In genomic region chr3:53465330-53465729, GRCm38 (mm10) we compare ENCODE assay signal across 9 mouse cellular contexts. TPM values are rescaled to one million over a fixed set of nuclear protein-coding genes. Genes with fewer than 3 reads are reported as not detected.
A peak's percentile ranks its signal among the peaks of the same experiment; 100 is the strongest.
DNase-seq lines count a peak whose midpoint lies in the region; ATAC-seq and TF ChIP-seq lines count a peak whose summit lies in the region.
"Had no signal": no experiment of that assay in that cellular context is flagged by ENCODE, and none has a peak within 500 bp of the region (broad histone marks: within the 10 kb centered on the region; RNA-seq: fewer than 3 reads in every experiment).

No protein-coding gene starts in this region.

- WGBS in heart, embryonic 10.5 days = 44% methylated on average over 6 of the region's 6 CpGs
- whole genome bisulfite sequencing in forebrain, embryonic 13.5 days = 64% methylated on average over 6 of the region's 6 CpGs
- WGBS in liver, embryonic 14.5 days (ENCODE audit: insufficient replicate concordance) = 12% methylated on average over 6 of the region's 6 CpGs

- no peak for ATAC-seq in forebrain, embryonic 13.5 days
- ATAC-seq in liver, embryonic 14.5 days (ENCODE audit: insufficient read depth) = no peak

- no peak for TF ChIP-seq RAD21 in CH12.LX (IDR thresholded peaks at IDR 0.05; ENCODE audit: low read depth, low read length)

- no peak for DNase-seq in heart, embryonic 10.5 days (ENCODE audit: low spot score)
- no peak for DNase-seq in heart, postnatal 10 days
- no peak for DNase-seq in CH12.LX (ENCODE audit: extremely low read depth)
- no peak for DNase-seq in liver, embryonic 14.5 days (ENCODE audit: low read depth in 3 of 3, low spot score in 3 of 3)
- no peak for DNase-seq in adrenal gland, adult 18-20 months (ENCODE audit: low spot score in 2 of 2)
- DNase-seq in urinary bladder, postnatal 36 days (ENCODE audit: low spot score in 2 of 2) = no peak
- no peak for DNase-seq in cerebellum, postnatal 14 days

- intact Hi-C loops in heart, postnatal 10 days (cut with DNase I) = loop anchor here (10.0 kb wide), 2 partner anchors 1211 to 1981 kb away; partner anchors contain the start of gene Rab33b

- peak overlapping the region; percentile 93 for H3K4me2 ChIP-seq in CH12.LX (ENCODE audit: insufficient read depth, low read depth, poor library complexity, severe bottlenecking)
- H3K4me2 ChIP-seq in forebrain, embryonic 13.5 days = peak overlapping the region; percentile 83
- H3K4me2 ChIP-seq in liver, embryonic 14.5 days (ENCODE audit: low read depth) = peak overlapping the region; percentile 67

- no peak for TF ChIP-seq CTCF in CH12.LX (conservative IDR thresholded peaks at IDR 0.05 in 1 of 2, IDR thresholded peaks at IDR 0.05 in 1 of 2; ENCODE audit: low read depth in 2 of 2, low read length in 2 of 2)
- TF ChIP-seq CTCF in liver, embryonic 14.5 days (IDR thresholded peaks at IDR 0.05; ENCODE audit: low read depth) = no peak

- H3K27me3 ChIP-seq in heart, embryonic 10.5 days (ENCODE audit: insufficient read depth, poor library complexity, severe bottlenecking) = no peaks in the 10 kb centered on the region
- no peaks in the 10 kb centered on the region for H3K27me3 ChIP-seq in CH12.LX (replicated peaks)
- H3K27me3 ChIP-seq in forebrain, embryonic 13.5 days = no peaks in the 10 kb centered on the region
- H3K27me3 ChIP-seq in liver, embryonic 14.5 days (ENCODE audit: control insufficient read depth, insufficient read depth, low read length) = no peaks in the 10 kb centered on the region

- TF ChIP-seq EP300 in CH12.LX (IDR thresholded peaks at IDR 0.05; ENCODE audit: low read length) = no peak
- TF ChIP-seq EP300 in liver, embryonic 14.5 days (IDR thresholded peaks at IDR 0.05; ENCODE audit: low read depth) = no peak

- H3K4me1 ChIP-seq in heart, embryonic 10.5 days = peaks cover 23% of the 10 kb centered on the region
- peaks cover 0 to 35% of the 10 kb centered on the region in 2 experiments; a peak in 2 of 4 replicates for H3K4me1 ChIP-seq in CH12.LX (ENCODE audit: control insufficient read depth in 1 of 2, insufficient read depth in 2 of 2)
- peaks cover 47% of the 10 kb centered on the region for H3K4me1 ChIP-seq in forebrain, embryonic 13.5 days
- H3K4me1 ChIP-seq in liver, embryonic 14.5 days (replicated peaks; ENCODE audit: control insufficient read depth in 2 of 2, insufficient read depth in 2 of 2, low read length in 1 of 2) = peaks cover 8 to 12% of the 10 kb centered on the region in 2 experiments; a peak in 3 of 4 replicates

- H3K9ac ChIP-seq in CH12.LX (ENCODE audit: insufficient read depth, low read depth) = peak overlapping the region; percentile 50
- H3K9ac ChIP-seq in forebrain, embryonic 13.5 days = peak overlapping the region; percentile 55
- peak overlapping the region; percentile 52 for H3K9ac ChIP-seq in liver, embryonic 14.5 days (replicated peaks)

- H3K36me3 ChIP-seq in heart, embryonic 10.5 days = peaks cover 25% of the 10 kb centered on the region
- H3K36me3 ChIP-seq in CH12.LX (replicated peaks in 1 of 2; ENCODE audit: control insufficient read depth in 1 of 2, insufficient read depth in 1 of 2, low read length in 1 of 2) = peaks cover 17 to 35% of the 10 kb centered on the region in 2 experiments
- peaks cover 9% of the 10 kb centered on the region for H3K36me3 ChIP-seq in forebrain, embryonic 13.5 days (ENCODE audit: poor library complexity, severe bottlenecking)
- H3K36me3 ChIP-seq in liver, embryonic 14.5 days (replicated peaks; ENCODE audit: control insufficient read depth, insufficient read depth, low read depth) = no peaks in the 10 kb centered on the region

- no peaks in the 10 kb centered on the region for H3K9me3 ChIP-seq in heart, embryonic 10.5 days
- H3K9me3 ChIP-seq in CH12.LX (replicated peaks; ENCODE audit: low read length) = no peaks in the 10 kb centered on the region
- no peaks in the 10 kb centered on the region for H3K9me3 ChIP-seq in forebrain, embryonic 13.5 days (replicated peaks)
- no peaks in the 10 kb centered on the region for H3K9me3 ChIP-seq in liver, embryonic 14.5 days (ENCODE audit: control insufficient read depth, low read length)

- no peak overlapping the region for H3K27ac ChIP-seq in heart, embryonic 10.5 days
- H3K27ac ChIP-seq in CH12.LX (ENCODE audit: insufficient read depth, low read depth) = no peak overlapping the region
- H3K27ac ChIP-seq in forebrain, embryonic 13.5 days = no peak overlapping the region
- no peak overlapping the region for H3K27ac ChIP-seq in liver, embryonic 14.5 days

- no peak for TF ChIP-seq POLR2A in CH12.LX (IDR thresholded peaks at IDR 0.05; ENCODE audit: low read depth, low read length)

- H3K79me2 ChIP-seq in CH12.LX (replicated peaks; ENCODE audit: control insufficient read depth, extremely low read depth, insufficient read depth, poor library complexity, severe bottlenecking) = peaks cover 50% of the 10 kb centered on the region

- peak overlapping the region; percentile 97 for H3K4me3 ChIP-seq in heart, embryonic 10.5 days
- peak overlapping the region; percentile 40 to 76 (median 55) for H3K4me3 ChIP-seq in CH12.LX (replicated peaks in 1 of 3; ENCODE audit: low read depth in 2 of 3, low read length in 2 of 3, poor library complexity in 1 of 3)
- peak overlapping the region; percentile 88 for H3K4me3 ChIP-seq in forebrain, embryonic 13.5 days
- H3K4me3 ChIP-seq in liver, embryonic 14.5 days (ENCODE audit: insufficient read depth in 1 of 2, low read depth in 2 of 2, low read length in 2 of 2) = peak overlapping the region; percentile 88 to 93

- in situ Hi-C loops in CH12.LX (cut with MboI; ENCODE audit: low pct_ligation_motif_present, low pct_unique_long_range_greater_than_20kb, low sequenced_read_pairs) = loop anchor here (25.0 kb wide), 1 partner anchor 1203 kb away; the partner anchor contains the start of gene Foxo1

- dilution Hi-C loops in CH12.LX (cut with MboI; ENCODE audit: extremely low pct_ligation_motif_present, extremely low pct_unique_long_range_greater_than_20kb, low sequenced_read_pairs) = no loop called here

TF ChIP-seq in CH12.LX, 34 proteins besides CTCF, POLR2A, EP300 and RAD21:
- TF ChIP-seq MEF2A (IDR thresholded peaks at IDR 0.05; ENCODE audit: borderline replicate concordance, low read depth, low read length) = no peak
- no peak for TF ChIP-seq TBP (conservative IDR thresholded peaks at IDR 0.05; ENCODE audit: low read depth, low read length)
- no peak for TF ChIP-seq SMC3 (IDR thresholded peaks at IDR 0.05; ENCODE audit: low read depth, low read length)
TF ChIP-seq in CH12.LX: peak in this region for 0.

RNA-seq across cellular contexts. Expression of gene Proser1, which starts 1.9 kb away (rescaled TPM):
- 14.2 and 17.8 TPM in 2 replicates for polyA plus RNA-seq in heart, embryonic 10.5 days (2016; fragmentation: Nextera tagmentation; extraction: Ambion mirVana)
- 10 to 100 TPM; 15.0 to 15.1 TPM for total RNA-seq in heart, postnatal 10 days (2021)
- total RNA-seq in CH12.LX (2012; rRNA removed) (3.3 and 3.9 TPM in 2 replicates), CH12.LX (2014; rRNA removed) (2.2 and 2.9 TPM in 2 replicates)
- polyA plus RNA-seq in CH12.LX (2012; ENCODE audit: insufficient read length, low read depth) = 16.2 and 22.2 TPM in 2 replicates
- polyA plus RNA-seq in forebrain, embryonic 13.5 days (2015; fragmentation: Nextera tagmentation; extraction: Ambion mirVana) = 28.8 and 32.9 TPM in 2 replicates
- polyA plus RNA-seq in liver, embryonic 14.5 days (2012; rRNA removed) = 3.3 and 4.1 TPM in 2 replicates
- polyA plus RNA-seq in liver, embryonic 14.5 days (2014; fragmentation: Nextera tagmentation; extraction: Ambion mirVana) = 2.5 and 3.8 TPM in 2 replicates
- 10 to 100 TPM; 13.7 to 19.0 TPM for total RNA-seq in adrenal gland, adult 18-20 months (2021)

RNA-seq across cellular contexts. Expression of gene Nhlrc3, which starts 2.2 kb away (rescaled TPM):
- polyA plus RNA-seq in heart, embryonic 10.5 days (2016; fragmentation: Nextera tagmentation; extraction: Ambion mirVana) = 8.4 and 9.4 TPM in 2 replicates
- 1 to 10 TPM; 7.6 to 7.9 TPM for total RNA-seq in heart, postnatal 10 days (2021)
- total RNA-seq in CH12.LX (2012; rRNA removed) (4.6 and 5.8 TPM in 2 replicates), CH12.LX (2014; rRNA removed) (7.2 and 7.9 TPM in 2 replicates)
- 7.2 and 7.3 TPM in 2 replicates for polyA plus RNA-seq in CH12.LX (2012; ENCODE audit: insufficient read length, low read depth)
- 7.2 and 9.7 TPM in 2 replicates for polyA plus RNA-seq in forebrain, embryonic 13.5 days (2015; fragmentation: Nextera tagmentation; extraction: Ambion mirVana)
- polyA plus RNA-seq in liver, embryonic 14.5 days (2012; rRNA removed) = 2.9 and 3.3 TPM in 2 replicates
- 3.5 and 4.1 TPM in 2 replicates for polyA plus RNA-seq in liver, embryonic 14.5 days (2014; fragmentation: Nextera tagmentation; extraction: Ambion mirVana)
- total RNA-seq in adrenal gland, adult 18-20 months (2021) = 10 to 100 TPM; 10.0 to 11.1 TPM

RNA-seq across cellular contexts. Expression of gene Stoml3, which starts 23.1 kb away (rescaled TPM):
- polyA plus RNA-seq in heart, embryonic 10.5 days (2016; fragmentation: Nextera tagmentation; extraction: Ambion mirVana) = 0.10 TPM in 1 of 2 replicates, not detected in the other
- not detected for total RNA-seq in heart, postnatal 10 days (2021)
- total RNA-seq in CH12.LX (2012; rRNA removed) (not detected in 2 replicates), CH12.LX (2014; rRNA removed) (not detected in 2 replicates)
- polyA plus RNA-seq in CH12.LX (2012; ENCODE audit: insufficient read length, low read depth) = not detected in 2 replicates
- polyA plus RNA-seq in forebrain, embryonic 13.5 days (2015; fragmentation: Nextera tagmentation; extraction: Ambion mirVana) = not detected in 2 replicates
- polyA plus RNA-seq in liver, embryonic 14.5 days (2012; rRNA removed) = not detected in 2 replicates
- not detected in 2 replicates for polyA plus RNA-seq in liver, embryonic 14.5 days (2014; fragmentation: Nextera tagmentation; extraction: Ambion mirVana)
- total RNA-seq in adrenal gland, adult 18-20 months (2021) = not detected
- total RNA-seq: common myeloid progenitor, adult 5-6 weeks had no signal
